Mouse (Mus musculus): ENCODE results near the gene Zbed3.
A peak's percentile ranks its signal among the peaks of the same experiment; 100 is the strongest.
"Not testable (repeated sequence)": the region's sequence is repeated elsewhere in the genome, so short reads cannot be mapped to it uniquely, and the experiment has no call there.

The Zbed3 gene

DNA sequence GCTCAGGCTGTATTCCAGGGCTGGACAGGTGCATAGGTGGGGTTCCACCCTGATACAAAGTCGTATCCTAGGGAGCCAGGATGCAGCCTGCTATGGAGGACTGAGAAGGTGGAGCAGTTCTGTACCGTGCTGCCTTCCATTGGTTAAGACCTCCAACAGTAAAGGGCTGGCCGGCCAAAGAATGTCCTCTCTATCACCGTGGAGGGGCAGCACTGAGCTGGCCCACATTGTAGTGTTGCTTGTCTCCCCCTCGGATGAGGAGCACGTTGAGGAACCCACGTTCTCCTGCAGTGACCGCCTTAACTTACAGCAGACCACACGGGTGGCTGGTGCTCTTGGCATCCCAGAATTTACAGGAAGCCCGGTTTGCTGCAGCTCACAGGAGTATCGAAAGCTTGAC, 7.1 kb downstream of the Zbed3 start:
- no peak for ATAC-seq (ENCODE audit: insufficient number of reproducible peaks, low FRiP score, low TSS enrichment)

DNA sequence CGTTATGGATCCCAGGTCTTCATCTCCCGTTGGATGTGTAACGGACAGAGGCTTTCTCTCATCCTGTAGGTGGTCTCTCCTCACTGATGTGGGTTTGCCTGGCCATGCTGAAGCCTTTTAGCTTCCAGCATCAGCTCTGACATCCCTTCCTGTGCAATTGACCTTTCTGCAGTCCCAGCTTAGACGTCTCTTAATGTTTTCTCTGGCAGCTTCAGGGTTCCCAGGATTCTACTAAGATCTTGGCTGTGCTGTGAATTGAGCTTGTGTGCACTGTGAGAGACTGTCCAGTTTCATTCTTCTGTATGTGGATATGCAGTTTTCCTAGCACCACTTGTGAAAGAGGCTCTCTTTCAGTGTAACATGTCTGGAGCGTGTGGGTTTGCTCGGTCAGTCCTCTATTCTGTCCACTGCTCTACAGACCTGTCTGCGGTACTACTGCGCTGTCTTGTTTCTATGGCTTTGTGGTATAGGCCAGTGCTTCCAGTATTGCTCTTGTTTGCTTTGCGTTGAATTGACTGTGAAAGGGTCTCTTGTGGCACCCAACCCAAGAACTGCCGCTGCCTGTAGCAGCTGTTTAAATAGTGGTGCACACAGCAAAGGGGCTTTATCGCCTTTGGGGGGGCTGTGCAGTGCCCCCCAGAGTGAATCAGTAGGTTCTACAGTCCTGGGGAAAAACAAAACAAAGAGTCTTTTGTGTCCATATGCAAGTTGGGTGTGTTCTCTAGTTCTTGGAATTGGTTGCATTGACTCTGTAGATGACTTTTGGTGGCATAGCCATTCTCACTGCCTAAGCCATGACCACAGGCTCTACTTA, 8.9 kb downstream of the Zbed3 start:
- no peak for ATAC-seq (ENCODE audit: insufficient number of reproducible peaks, low FRiP score, low TSS enrichment)

DNA sequence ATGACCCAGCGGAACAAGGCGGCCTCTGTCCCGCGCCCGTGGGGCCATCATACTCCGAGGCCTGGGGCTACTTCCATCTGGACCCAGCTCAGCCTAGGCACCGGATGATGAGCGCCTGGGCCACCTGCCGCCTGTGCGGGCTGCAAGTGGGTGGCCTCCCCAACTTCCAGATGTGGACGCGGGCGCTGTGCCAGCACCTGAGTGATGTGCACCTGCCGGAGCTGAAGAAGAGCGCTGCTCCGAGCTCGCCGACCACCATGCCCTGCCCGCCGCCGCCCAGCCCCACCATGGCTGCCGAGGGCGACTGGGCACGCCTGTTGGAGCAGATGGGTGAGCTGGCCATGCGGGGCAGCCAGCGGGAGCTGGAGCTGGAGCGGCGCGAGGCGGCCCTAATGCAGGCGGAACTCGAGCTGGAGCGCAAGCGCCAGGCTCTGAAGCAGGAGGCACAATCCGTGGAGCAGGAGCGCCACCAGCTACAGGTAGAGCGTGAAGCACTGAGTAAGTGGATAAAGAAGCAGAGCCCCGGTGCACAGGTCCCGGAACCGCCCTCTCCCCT, 12.8 kb downstream of the Zbed3 start:
- ATAC-seq (ENCODE audit: insufficient number of reproducible peaks, low FRiP score, low TSS enrichment), result peak; percentile 92

DNA sequence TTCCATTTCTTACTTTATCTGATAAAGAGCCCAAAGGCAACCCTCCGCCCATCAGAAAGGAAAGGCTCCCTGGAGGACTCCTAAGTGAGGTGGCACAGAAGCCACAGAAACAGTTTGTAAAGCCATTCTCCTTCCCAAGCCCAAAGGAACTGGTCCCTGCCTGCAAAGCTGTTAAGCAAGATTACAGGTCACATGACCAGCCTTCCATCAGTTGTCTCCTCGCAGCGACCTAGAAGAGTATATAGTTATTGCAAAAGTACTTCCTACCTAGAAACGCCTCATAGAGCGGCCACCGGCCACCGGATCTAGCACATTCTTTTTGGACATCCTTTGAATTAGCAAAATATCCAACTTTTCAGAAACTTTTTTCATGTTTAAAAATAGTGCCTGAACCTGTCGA, 20.1 kb downstream of the Zbed3 start:
- no peak for ATAC-seq (ENCODE audit: insufficient number of reproducible peaks, low FRiP score, low TSS enrichment)

DNA sequence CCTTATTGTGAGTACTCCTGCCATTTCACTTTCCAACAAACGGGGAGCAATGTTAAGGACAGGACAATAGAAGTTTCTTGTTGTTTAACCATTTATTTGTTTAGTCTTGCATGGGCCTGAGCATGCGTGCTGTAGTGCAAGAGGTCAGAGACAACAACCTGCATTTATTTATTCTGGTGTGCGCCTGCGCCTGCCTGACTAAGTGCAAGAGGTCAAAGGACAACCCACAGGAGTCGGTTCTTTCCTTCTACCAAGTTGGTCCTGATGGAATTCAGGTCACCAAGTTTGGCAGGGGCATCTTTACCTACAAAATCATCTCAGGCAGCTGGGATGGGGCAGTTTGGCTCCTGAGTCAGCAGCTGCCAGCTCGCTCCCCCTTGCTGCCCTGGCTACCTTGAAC, 22.5 kb downstream of the Zbed3 start:
- ATAC-seq (ENCODE audit: insufficient number of reproducible peaks, low FRiP score, low TSS enrichment), result no peak

DNA sequence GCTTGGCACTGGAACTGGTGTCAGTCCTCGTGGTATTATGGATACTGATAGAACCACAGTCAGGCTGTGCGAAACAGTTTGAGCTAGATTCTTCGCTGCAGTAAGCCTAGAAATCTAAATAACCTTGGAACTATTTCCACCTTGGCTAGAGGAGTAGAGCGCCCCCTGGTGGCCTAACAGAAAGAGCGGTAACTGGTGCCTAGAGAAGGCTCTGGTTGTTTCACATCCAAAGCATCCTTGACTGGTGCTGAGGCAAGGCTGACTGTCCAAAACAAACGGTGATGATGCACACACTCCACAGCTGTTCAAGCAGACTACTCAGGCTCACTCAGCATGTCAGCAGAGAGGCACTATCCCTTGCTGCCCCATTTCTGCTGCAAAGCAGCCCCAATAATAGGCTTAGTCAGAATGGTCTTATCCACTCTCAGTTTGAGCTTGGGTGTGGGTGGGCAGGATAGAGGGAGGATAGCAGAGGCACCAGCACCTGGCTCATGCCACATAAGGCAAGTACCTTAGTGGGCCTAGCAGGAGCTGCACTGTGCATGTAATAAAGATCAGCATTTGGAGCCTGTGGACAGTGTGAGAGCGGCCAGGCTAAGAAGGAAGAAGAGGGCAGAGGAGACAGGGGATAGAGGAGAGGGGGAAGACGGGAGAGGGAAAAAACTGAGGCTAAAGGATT, 23.7 kb downstream of the Zbed3 start:
- peak; percentile 71 for ATAC-seq (ENCODE audit: insufficient number of reproducible peaks, low FRiP score, low TSS enrichment)

DNA sequence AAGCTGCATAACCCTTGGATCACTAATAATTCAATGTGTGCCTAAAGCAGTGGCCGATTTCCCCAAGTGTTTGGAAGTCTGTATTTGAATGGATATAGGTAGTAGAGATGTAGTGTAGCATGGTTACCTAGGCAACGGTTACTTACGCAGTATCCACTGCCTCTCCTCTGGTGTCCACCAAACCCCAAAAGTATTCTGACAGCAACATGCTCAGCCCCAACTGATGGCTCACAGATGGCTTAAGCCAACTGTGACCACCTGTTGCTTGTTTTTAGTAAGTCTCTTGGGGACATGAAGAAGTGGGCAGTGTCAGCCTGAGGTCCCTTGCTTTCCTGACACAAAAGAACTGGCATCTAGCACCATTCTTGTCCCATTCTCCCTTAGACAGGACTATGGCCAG, 25.1 kb downstream of the Zbed3 start:
- ATAC-seq (ENCODE audit: insufficient number of reproducible peaks, low FRiP score, low TSS enrichment), result no peak

DNA sequence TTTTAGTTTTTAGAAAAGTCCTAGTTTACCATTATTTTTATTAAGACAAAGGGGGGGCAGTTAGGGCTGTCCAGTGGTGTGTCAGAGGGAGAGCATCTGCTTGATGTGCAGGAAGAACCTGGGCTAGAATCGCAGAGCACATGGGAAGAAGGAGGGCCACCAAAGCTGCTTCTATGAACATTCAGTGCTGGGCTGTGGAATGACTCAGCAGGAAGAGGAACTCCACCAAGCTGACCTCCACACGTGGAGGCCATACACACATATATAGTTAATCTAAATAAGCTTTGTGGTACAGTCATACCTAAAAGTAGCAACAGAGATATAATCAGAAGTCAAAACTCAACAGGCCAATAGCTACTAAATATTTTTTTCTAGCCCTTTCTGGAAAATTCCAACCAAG, 34.8 kb downstream of the Zbed3 start:
- ATAC-seq (ENCODE audit: insufficient number of reproducible peaks, low FRiP score, low TSS enrichment), result no peak

DNA sequence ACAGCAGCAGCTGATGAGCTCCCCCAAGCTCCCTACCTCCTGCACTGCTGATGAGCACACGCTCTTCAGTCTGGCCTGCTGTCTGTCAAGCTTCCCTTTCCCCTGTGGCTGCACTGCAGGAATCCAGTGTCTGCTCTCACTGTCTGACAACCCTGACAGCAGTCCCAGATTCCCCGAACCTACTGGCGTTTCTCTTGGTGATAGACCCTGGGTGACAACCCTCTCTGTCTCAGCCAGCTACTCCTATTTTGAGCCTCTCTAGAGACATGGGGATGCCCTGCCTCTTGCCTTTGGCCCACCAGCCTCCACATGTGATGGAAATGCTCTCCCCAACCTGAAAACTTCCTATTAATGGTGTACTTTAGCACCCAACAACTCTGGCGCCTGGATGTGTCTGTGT, 40.0 kb downstream of the Zbed3 start:
- ATAC-seq (ENCODE audit: insufficient number of reproducible peaks, low FRiP score, low TSS enrichment), result no peak

DNA sequence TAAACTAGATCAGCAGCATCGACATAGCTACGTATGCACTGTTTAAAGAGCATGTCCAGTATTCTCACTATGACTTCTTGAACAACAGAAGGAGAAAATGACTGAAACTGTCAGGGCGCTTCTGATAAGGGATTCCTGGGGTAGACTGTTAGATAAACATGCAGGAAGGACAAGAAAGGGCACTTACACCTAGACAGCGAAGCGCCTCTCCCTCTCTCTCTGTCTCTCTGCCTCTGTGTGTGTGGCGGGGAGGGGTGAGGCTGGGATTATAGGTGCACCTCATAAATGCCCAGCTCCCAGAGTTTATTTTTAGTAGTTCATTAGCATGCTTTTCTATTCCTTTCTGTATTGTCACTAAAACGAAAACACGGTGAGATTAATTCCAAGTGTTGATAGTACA, 42.9 kb downstream of the Zbed3 start:
- no peak for ATAC-seq (ENCODE audit: insufficient number of reproducible peaks, low FRiP score, low TSS enrichment)

DNA sequence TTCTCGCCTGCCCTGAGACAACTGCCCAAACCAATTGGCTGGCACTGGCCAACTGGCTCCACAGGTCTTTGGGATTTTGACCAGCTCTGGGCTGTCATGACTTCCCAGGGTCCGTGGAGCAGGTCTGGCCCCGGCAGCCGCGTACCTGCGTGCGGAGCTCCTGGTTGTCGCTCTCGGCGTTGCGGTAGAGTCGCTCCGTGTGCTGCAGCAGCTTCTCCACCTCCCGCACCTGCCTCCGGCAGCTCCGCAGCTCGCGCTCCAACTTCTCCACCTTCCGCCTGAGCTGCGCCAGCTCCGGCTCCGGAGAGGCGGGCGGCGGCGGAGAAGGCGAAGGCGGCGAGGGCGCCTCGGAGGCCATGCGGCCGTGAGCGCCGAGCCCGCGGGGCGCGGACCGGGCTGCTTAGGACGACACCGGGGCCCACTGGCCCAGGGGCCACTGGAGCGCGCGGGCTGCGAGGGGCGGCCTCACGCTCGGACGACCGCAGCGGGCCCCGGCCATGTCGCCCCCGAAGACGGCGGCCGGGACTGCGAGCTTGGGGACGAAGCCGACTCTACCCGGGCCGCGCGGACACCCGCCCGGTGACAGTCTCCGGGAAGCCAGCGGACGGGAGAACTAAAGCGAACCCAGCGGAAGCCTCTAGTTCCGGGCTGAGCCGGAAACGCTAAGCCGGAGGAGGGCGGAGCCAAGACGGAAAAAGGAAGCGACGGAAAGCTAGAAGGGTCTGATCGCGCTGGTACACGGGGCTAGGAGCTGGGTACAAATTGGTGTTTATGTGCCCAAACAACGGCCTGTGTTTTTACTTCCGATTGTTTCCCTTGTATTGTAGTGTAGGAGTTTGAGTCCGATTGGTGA, 51.5 kb downstream of the Zbed3 start, which contains the start of gene Aggf1:
TSS of gene Aggf1 (minus strand) at position 652 of the 853 bp plus-strand sequence.
- ATAC-seq (ENCODE audit: insufficient number of reproducible peaks, low FRiP score, low TSS enrichment), result peak; percentile 93

DNA sequence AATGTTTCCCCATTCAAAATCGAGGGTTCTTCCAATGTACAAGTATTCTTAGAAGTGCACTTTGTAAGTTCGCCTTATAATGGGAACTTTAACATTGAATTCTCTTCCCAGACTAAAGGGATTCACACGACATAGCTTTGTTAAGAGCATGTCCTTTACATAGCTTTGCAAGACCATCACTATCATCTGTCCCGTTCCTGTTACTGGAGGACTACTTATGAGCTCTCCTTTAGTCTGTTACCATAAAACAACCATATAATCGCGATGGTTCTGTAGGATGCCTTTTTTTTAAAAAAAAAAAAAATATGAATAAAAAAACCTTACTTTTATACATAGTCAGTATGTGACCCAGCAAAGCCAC, 52.1 kb downstream of the Zbed3 start:
- 0 out of 2 replicates have a peak, but pooled peaks have one; percentile 10 for ATAC-seq (ENCODE audit: insufficient number of reproducible peaks, low FRiP score, low TSS enrichment)

DNA sequence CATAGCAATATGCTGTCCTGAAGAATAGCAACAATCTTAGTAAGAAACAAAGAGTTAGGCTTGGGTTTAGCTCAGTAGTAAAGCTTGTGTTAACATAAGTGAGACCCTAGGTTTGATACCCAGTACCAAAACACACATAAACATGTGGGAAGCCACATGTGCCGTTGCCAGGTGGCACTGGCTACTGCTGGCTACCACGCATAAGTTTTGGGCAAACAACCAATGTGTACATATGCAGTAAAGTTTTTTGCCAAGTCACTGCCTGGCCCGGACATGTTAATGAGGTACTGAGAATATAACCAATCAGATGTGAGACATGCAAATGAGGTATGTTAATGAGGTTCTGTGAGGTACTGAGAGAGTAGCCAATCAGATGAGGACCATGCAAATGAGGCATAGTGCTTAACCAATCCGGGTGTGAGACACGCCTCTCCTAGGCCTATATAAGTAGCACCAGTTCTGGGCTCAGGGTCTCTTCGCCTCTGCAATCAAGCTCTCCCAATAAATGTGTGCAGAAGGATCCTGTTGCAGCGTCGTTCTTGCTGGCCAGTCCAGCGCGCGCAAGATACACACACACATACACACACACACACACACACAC, 53.4 kb downstream of the Zbed3 start:
- not testable (repeated sequence) for ATAC-seq (ENCODE audit: insufficient number of reproducible peaks, low FRiP score, low TSS enrichment)

DNA sequence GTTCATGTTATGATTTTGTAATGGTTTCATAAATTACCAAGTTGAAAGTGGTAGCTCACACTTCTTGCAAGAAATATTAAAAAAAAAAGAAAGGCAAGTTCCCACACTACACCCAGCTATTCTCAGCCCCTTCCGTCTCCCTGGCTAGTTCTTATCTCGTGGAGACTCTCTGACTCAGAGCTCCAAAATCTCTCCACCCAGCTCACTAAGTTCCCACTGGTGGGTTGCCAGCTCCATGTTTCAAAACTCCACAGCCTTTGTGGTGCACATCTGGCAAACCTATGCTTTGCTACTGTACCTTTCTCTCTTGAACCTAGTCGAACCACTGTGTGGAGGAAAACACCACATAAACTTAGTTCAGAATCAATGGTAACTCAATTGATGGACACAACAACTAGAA, 55.3 kb downstream of the Zbed3 start:
- no peak for ATAC-seq (ENCODE audit: insufficient number of reproducible peaks, low FRiP score, low TSS enrichment)

DNA sequence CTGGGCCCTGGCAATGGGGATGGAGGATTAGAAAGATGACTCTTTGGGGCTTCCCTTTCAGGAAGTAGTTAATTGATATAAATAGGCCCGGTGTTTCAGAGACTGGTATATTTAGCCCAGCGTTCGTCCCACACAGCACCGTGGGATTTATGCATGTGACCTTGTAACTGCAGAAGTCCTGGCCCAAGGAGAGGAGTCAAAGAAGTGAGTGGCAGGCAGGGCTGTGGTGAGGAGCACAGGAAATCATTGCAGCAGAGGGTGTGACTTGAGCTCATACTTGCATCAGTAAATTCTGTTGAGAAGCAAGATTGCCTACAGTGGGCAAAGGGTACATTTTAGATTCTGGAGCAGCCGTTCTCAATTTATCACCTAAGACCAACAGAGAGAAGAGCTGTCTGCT, 59.0 kb downstream of the Zbed3 start:
- ATAC-seq (ENCODE audit: insufficient number of reproducible peaks, low FRiP score, low TSS enrichment), result no peak

Data from cerebellum, adult (tissue).